Comparison of ENCODE assay signal across 12 mouse cellular contexts in the genomic region with DNA sequence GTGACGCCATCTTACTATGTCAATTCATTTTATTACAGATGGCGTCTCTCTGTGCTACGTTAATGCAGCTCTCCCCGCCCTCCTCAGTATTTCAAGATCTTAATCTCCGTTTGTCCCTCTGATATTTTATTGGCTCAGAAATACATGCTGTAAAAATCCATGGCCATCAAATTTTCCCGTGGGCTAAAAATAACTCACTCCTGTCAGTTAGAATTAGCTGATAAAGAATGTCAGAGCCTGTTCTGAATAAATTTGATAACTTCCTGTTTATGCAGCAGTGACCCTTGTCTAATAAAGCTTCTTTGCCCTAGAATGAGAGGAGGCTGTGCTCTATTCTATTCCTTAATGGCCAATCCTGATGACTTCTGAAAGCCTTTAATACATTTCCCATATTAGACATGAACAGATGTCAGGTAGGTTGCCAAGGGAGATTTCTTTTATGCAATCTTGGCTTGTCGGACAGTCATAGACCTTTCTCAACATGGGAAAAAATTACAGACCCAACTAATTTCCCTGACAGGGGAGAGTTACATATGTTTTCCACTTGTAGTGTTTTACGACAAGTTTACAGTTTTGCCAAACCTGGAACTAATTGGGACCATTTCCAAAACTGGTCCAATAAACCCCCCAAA.
DNase-seq lines count a peak whose midpoint lies in the region; ATAC-seq and TF ChIP-seq lines count a peak whose summit lies in the region.
"Had no signal": no experiment of that assay in that cellular context is flagged by ENCODE, and none has a peak within 500 bp of the region (broad histone marks: within the 10 kb centered on the region; RNA-seq: fewer than 3 reads in every experiment).

No protein-coding gene starts in this region.

- no peak overlapping the region for H3K4me2 ChIP-seq in heart, postnatal 0 days (ENCODE audit: low read depth, low read length)
- H3K4me2 ChIP-seq in midbrain, embryonic 12.5 days (replicated peaks), result no peak overlapping the region
- H3K4me2 ChIP-seq in limb, embryonic 14.5 days (replicated peaks; ENCODE audit: low read depth, low read length, severe bottlenecking), result no peak overlapping the region

- no peak overlapping the region for H3K4me3 ChIP-seq in heart, postnatal 0 days (ENCODE audit: low read depth, low read length)
- H3K4me3 ChIP-seq in midbrain, embryonic 12.5 days, result no peak overlapping the region
- H3K4me3 ChIP-seq in midbrain, embryonic 10.5 days, result no peak overlapping the region
- H3K4me3 ChIP-seq in limb, embryonic 14.5 days (replicated peaks; ENCODE audit: low read length), result no peak overlapping the region

- no peak for DNase-seq in heart, postnatal 0 days (ENCODE audit: low spot score)
- no peak for DNase-seq in heart, postnatal 10 days
- DNase-seq in midbrain, embryonic 10.5 days (ENCODE audit: low spot score), result no peak
- peak; percentile 86 for DNase-seq in limb, embryonic 14.5 days (ENCODE audit: low spot score)
- no peak for DNase-seq in adrenal gland, adult 2 months
- DNase-seq in urinary bladder, adult 18-20 months (ENCODE audit: low spot score in 2 of 2), result no peak
- DNase-seq in cerebellum, postnatal 10 days, result no peak
- DNase-seq: adrenal gland, postnatal 10 days; cerebellum, postnatal 25 days; right cerebral cortex, postnatal 14 days; thymus, adult 18-20 months had no signal

- peak overlapping the region; percentile 25 for H3K27ac ChIP-seq in heart, postnatal 0 days (ENCODE audit: low read depth)
- no peak overlapping the region for H3K27ac ChIP-seq in midbrain, embryonic 12.5 days (replicated peaks)
- no peak overlapping the region for H3K27ac ChIP-seq in midbrain, embryonic 10.5 days (replicated peaks)
- no peak overlapping the region for H3K27ac ChIP-seq in limb, embryonic 14.5 days (replicated peaks; ENCODE audit: low read depth, low read length)

- 45% methylated on average over 8 of the region's 8 CpGs for WGBS in heart, postnatal 0 days
- WGBS in midbrain, embryonic 12.5 days, result 49% methylated on average over 8 of the region's 8 CpGs
- WGBS in midbrain, embryonic 10.5 days, result 80% methylated on average over 8 of the region's 8 CpGs
- WGBS in limb, embryonic 14.5 days, result 17% methylated on average over 8 of the region's 8 CpGs

- TF ChIP-seq POLR2A in limb, embryonic 14.5 days (IDR thresholded peaks at IDR 0.05; ENCODE audit: borderline replicate concordance, extremely low read depth, insufficient read depth, insufficient read length), result no peak

- H3K4me1 ChIP-seq in heart, postnatal 0 days (ENCODE audit: control insufficient read depth, insufficient read depth), result peaks cover 59% of the 10 kb centered on the region
- H3K4me1 ChIP-seq in midbrain, embryonic 12.5 days, result peaks cover 4% of the 10 kb centered on the region; the same call in 1 of the 2 replicates
- H3K4me1 ChIP-seq in midbrain, embryonic 10.5 days, result peaks cover 24% of the 10 kb centered on the region; the same call in 1 of the 2 replicates
- H3K4me1 ChIP-seq in limb, embryonic 14.5 days (ENCODE audit: control insufficient read depth, insufficient read depth, low read length), result peaks cover 31% of the 10 kb centered on the region

- H3K27me3 ChIP-seq in heart, postnatal 0 days (ENCODE audit: control insufficient read depth, insufficient read depth, low read length), result no peaks in the 10 kb centered on the region
- H3K27me3 ChIP-seq in midbrain, embryonic 12.5 days, result no peaks in the 10 kb centered on the region
- H3K27me3 ChIP-seq in midbrain, embryonic 10.5 days (ENCODE audit: low read depth, poor library complexity, severe bottlenecking), result no peaks in the 10 kb centered on the region
- no peaks in the 10 kb centered on the region for H3K27me3 ChIP-seq in limb, embryonic 14.5 days (ENCODE audit: control insufficient read depth, insufficient read depth, low read length)

- no peak overlapping the region for H3K9ac ChIP-seq in heart, postnatal 0 days (replicated peaks; ENCODE audit: low read depth, low read length)
- no peak overlapping the region for H3K9ac ChIP-seq in midbrain, embryonic 12.5 days (replicated peaks)
- no peak overlapping the region for H3K9ac ChIP-seq in limb, embryonic 14.5 days (ENCODE audit: low read depth, low read length, severe bottlenecking)

- no peaks in the 10 kb centered on the region for H3K9me3 ChIP-seq in heart, postnatal 0 days (replicated peaks; ENCODE audit: control insufficient read depth, low read length)
- no peaks in the 10 kb centered on the region for H3K9me3 ChIP-seq in midbrain, embryonic 12.5 days
- H3K9me3 ChIP-seq in midbrain, embryonic 10.5 days (replicated peaks), result no peaks in the 10 kb centered on the region
- H3K9me3 ChIP-seq in limb, embryonic 14.5 days (ENCODE audit: control insufficient read depth, low read length), result no peaks in the 10 kb centered on the region

- H3K36me3 ChIP-seq in heart, postnatal 0 days (replicated peaks; ENCODE audit: control insufficient read depth, insufficient read depth, low read length), result peaks cover 49% of the 10 kb centered on the region
- H3K36me3 ChIP-seq in midbrain, embryonic 12.5 days, result no peaks in the 10 kb centered on the region
- no peaks in the 10 kb centered on the region for H3K36me3 ChIP-seq in midbrain, embryonic 10.5 days
- H3K36me3 ChIP-seq in limb, embryonic 14.5 days (ENCODE audit: control insufficient read depth, insufficient read depth, low read length), result peaks cover 15% of the 10 kb centered on the region; the same call in 1 of the 2 replicates

- peak; percentile 51; the same call in 1 of the 2 replicates for TF ChIP-seq EP300 in heart, postnatal 0 days (IDR thresholded peaks at IDR 0.05; ENCODE audit: low read depth)

- ATAC-seq in heart, postnatal 0 days (ENCODE audit: insufficient read depth, low read depth), result no peak
- peak; percentile 71; the same call in 1 of the 2 replicates for ATAC-seq in midbrain, embryonic 12.5 days (ENCODE audit: low FRiP score, low read depth)
- peak; percentile 85 for ATAC-seq in limb, embryonic 14.5 days (ENCODE audit: low FRiP score, low read depth)

- intact Hi-C loops in heart, postnatal 10 days (cut with DNase I), result loop anchor here (2.0 to 5.0 kb wide), 2 partner anchors 19 to 34 kb away; no protein-coding TSS in a partner anchor

- no peak for TF ChIP-seq CTCF in heart, postnatal 0 days (IDR thresholded peaks at IDR 0.05; ENCODE audit: low read depth)
